Mouse (Mus musculus) liver, embryonic 11.5 days (tissue): ENCODE measurements at regions not wholly inside any gene's neighbourhood (a gene's known extent, or its start where the extent isn't known, plus 50 kb on each side); places are given as distances from the start of the nearest gene placed in this dataset.
A peak's percentile ranks its signal among the peaks of the same experiment; 100 is the strongest.

ENCODE experiments used
- ATAC-seq: fragments of 200-750 bp; cut with Nextera tagmentation; replicated peaks from 2 replicates; pipeline ENCODE4 v1.8.0; 2017; ENCODE audit warnings: moderate number of reproducible peaks, mild to moderate bottlenecking, moderate TSS enrichment, moderate library complexity; ENCODE audit not compliant: low FRiP score
- DNase-seq: peaks from one replicate; pipeline ENCODE4 v3.0.0-alpha.2; 2017; ENCODE audit warnings: low spot score
- H3K27ac ChIP-seq: fragments of 300-500 bp; sonication (generic); 2 replicates; pipeline ENCODE4 v1.5.1; 2014; ENCODE audit warnings: mild to moderate bottlenecking, low read depth, low read length, control low read depth
- H3K27me3 ChIP-seq: fragments of 300-500 bp; sonication (generic); replicated peaks from 2 replicates; pipeline ENCODE4 v1.6.1; 2014; ENCODE audit warnings: low read length, mixed read lengths; ENCODE audit not compliant: control insufficient read depth, insufficient read depth
- H3K36me3 ChIP-seq: fragments of 300-500 bp; sonication (generic); 2 replicates; pipeline ENCODE4 v1.6.1; 2014; ENCODE audit warnings: mild to moderate bottlenecking, low read length, moderate library complexity, mixed read lengths; ENCODE audit not compliant: control insufficient read depth, insufficient read depth
- H3K4me1 ChIP-seq: fragments of 300-500 bp; sonication (generic); replicated peaks from 2 replicates; pipeline ENCODE4 v1.6.1; 2014; ENCODE audit warnings: low read length, mixed read lengths; ENCODE audit not compliant: control insufficient read depth, insufficient read depth
- H3K4me2 ChIP-seq: fragments of 300-500 bp; sonication (generic); 2 replicates; pipeline ENCODE4 v1.6.1; 2014; ENCODE audit warnings: mild to moderate bottlenecking, control low read depth, moderate library complexity
- H3K4me3 ChIP-seq: fragments of 300-500 bp; sonication (generic); 2 replicates; pipeline ENCODE4 v1.5.1; 2014; ENCODE audit warnings: low read depth, low read length, control low read depth
- H3K9ac ChIP-seq: fragments of 300-500 bp; sonication (generic); 2 replicates; pipeline ENCODE4 v1.6.1; 2014; ENCODE audit warnings: low read depth, low read length, control low read depth
- H3K9me3 ChIP-seq: fragments of 300-500 bp; sonication (generic); 2 replicates; pipeline ENCODE4 v1.6.1; 2016; ENCODE audit warnings: low read length, inconsistent platforms, mixed read lengths; ENCODE audit not compliant: control insufficient read depth
- WGBS: fragments of 180-500 bp; shearing (Covaris S2); extraction: QIAGEN DNeasy Blood & Tissue Kit; methylation state at CpG from one replicate; pipeline ENCODE4 v1.1.7; 2014; 5-methylcytosine and 5-hydroxymethylcytosine counted together

GRCm38 (mm10) chr12:29280861-29281630, 247.1 kb upstream of the Myt1l start:
- Histone ChIP-seq H3K9me3 (no peaks in the 10 kb centered on the region), H3K27ac (no peak overlapping the region), H3K4me2 (no peak overlapping the region), H3K4me3 (no peak overlapping the region), H3K27me3 (no peaks in the 10 kb centered on the region), H3K9ac (no peak overlapping the region), H3K36me3 (no peaks in the 10 kb centered on the region), H3K4me1 (no peaks in the 10 kb centered on the region)
- DNase-seq (no peak), ATAC-seq (no peak)
- 51% methylated on average over 17 of the region's 17 CpGs for WGBS

GRCm38 (mm10) chr12:29288801-29289200, 239.4 kb upstream of the Myt1l start:
- no peak for DNase-seq

GRCm38 (mm10) chr12:29290591-29291351, 237.4 kb upstream of the Myt1l start:
- H3K27me3 ChIP-seq: no peaks in the 10 kb centered on the region
- peak; percentile 99 for ATAC-seq
- peak overlapping the region; percentile 44 for H3K4me3 ChIP-seq
- no peaks in the 10 kb centered on the region for H3K36me3 ChIP-seq
- no peaks in the 10 kb centered on the region for H3K9me3 ChIP-seq
- no peaks in the 10 kb centered on the region for H3K4me1 ChIP-seq
- 19% methylated on average over 23 of the region's 23 CpGs for WGBS
- H3K9ac ChIP-seq: peak overlapping the region; percentile 9
- H3K27ac ChIP-seq: no peak overlapping the region
- DNase-seq: peak; percentile 86
- H3K4me2 ChIP-seq: peak overlapping the region; percentile 63

More at GRCm38 (mm10) chr12:29288801-29289200, 239.4 kb upstream of the Myt1l start:
- 37% methylated on average over 2 of the region's 2 CpGs for WGBS
- H3K36me3 ChIP-seq: no peaks in the 10 kb centered on the region
- H3K27me3 ChIP-seq: no peaks in the 10 kb centered on the region
- no peak overlapping the region for H3K4me3 ChIP-seq
- no peak for ATAC-seq
- no peak overlapping the region for H3K9ac ChIP-seq
- no peaks in the 10 kb centered on the region for H3K9me3 ChIP-seq
- H3K27ac ChIP-seq: no peak overlapping the region
- H3K4me2 ChIP-seq: no peak overlapping the region
- H3K4me1 ChIP-seq: no peaks in the 10 kb centered on the region

- Histone ChIP-seq H3K4me1 (no peaks in the 10 kb centered on the region), H3K36me3 (no peaks in the 10 kb centered on the region), H3K27me3 (no peaks in the 10 kb centered on the region), H3K9ac (no peak overlapping the region), H3K9me3 (no peaks in the 10 kb centered on the region), H3K27ac (no peak overlapping the region), H3K4me3 (no peak overlapping the region), H3K4me2 (no peak overlapping the region)
- DNase-seq (no peak), ATAC-seq (no peak)
- WGBS: 67% methylated on average over 5 of the region's 5 CpGs
Observed at GRCm38 (mm10) chr12:29297984-29298383, 230.2 kb upstream of the Myt1l start.

GRCm38 (mm10) chr12:29315636-29316035, 212.5 kb upstream of the Myt1l start:
- no peaks in the 10 kb centered on the region for H3K9me3 ChIP-seq
- WGBS: 41% methylated on average over 1 of the region's 1 CpGs

GRCm38 (mm10) chr12:29321468-29321867, 206.7 kb upstream of the Myt1l start:
- Histone ChIP-seq H3K4me1 (no peaks in the 10 kb centered on the region), H3K4me3 (no peak overlapping the region), H3K9me3 (no peaks in the 10 kb centered on the region), H3K36me3 (no peaks in the 10 kb centered on the region), H3K27ac (no peak overlapping the region), H3K4me2 (no peak overlapping the region), H3K27me3 (no peaks in the 10 kb centered on the region), H3K9ac (no peak overlapping the region)
- no peak for ATAC-seq
- 50% methylated on average over 2 of the region's 2 CpGs for WGBS
- DNase-seq: no peak

More at GRCm38 (mm10) chr12:29315636-29316035, 212.5 kb upstream of the Myt1l start:
- Histone ChIP-seq H3K4me2 (no peak overlapping the region), H3K9ac (no peak overlapping the region), H3K4me3 (no peak overlapping the region), H3K27me3 (no peaks in the 10 kb centered on the region), H3K27ac (no peak overlapping the region), H3K4me1 (no peaks in the 10 kb centered on the region), H3K36me3 (no peaks in the 10 kb centered on the region)
- DNase-seq: no peak
- no peak for ATAC-seq

- ATAC-seq: no peak
- Histone ChIP-seq H3K27ac (no peak overlapping the region), H3K9ac (no peak overlapping the region), H3K4me3 (no peak overlapping the region), H3K9me3 (no peaks in the 10 kb centered on the region), H3K36me3 (no peaks in the 10 kb centered on the region), H3K27me3 (no peaks in the 10 kb centered on the region), H3K4me2 (no peak overlapping the region), H3K4me1 (no peaks in the 10 kb centered on the region)
- no peak for DNase-seq
- 18% methylated on average over 3 of the region's 3 CpGs for WGBS
Observed at GRCm38 (mm10) chr12:29323534-29323933, 204.7 kb upstream of the Myt1l start.

GRCm38 (mm10) chr12:29335839-29336469, 192.2 kb upstream of the Myt1l start:
- ATAC-seq (no peak), DNase-seq (no peak)
- Histone ChIP-seq H3K27me3 (no peaks in the 10 kb centered on the region), H3K9ac (no peak overlapping the region), H3K9me3 (no peaks in the 10 kb centered on the region), H3K36me3 (no peaks in the 10 kb centered on the region), H3K4me2 (no peak overlapping the region), H3K27ac (no peak overlapping the region), H3K4me1 (no peaks in the 10 kb centered on the region), H3K4me3 (no peak overlapping the region)
- WGBS: 73% methylated on average over 3 of the region's 3 CpGs
